Mouse (Mus musculus): ENCODE measurements around the gene Slc11a1. TPM values are rescaled to one million over a fixed set of nuclear protein-coding genes. Genes with fewer than 3 reads are reported as not detected.

Slc11a1 gene
- polyA plus RNA-seq, 1 experiment from 2014 or later = 4.5 TPM

- Histone ChIP-seq H3K27me3 (no peaks in the 10 kb centered on the region), H3K9me3 (no peaks in the 10 kb centered on the region), H3K36me3 (no peaks in the 10 kb centered on the region), H3K27ac (no peak overlapping the region), H3K4me1 (no peaks in the 10 kb centered on the region; the same call in 1 of the 2 replicates), H3K9ac (no peak overlapping the region), H3K4me3 (no peak overlapping the region), H3K4me2 (no peak overlapping the region)
- WGBS = 65% methylated on average over 5 of the region's 5 CpGs
- ATAC-seq (ENCODE audit: borderline replicate concordance, extremely low read depth, low FRiP score, low TSS enrichment) = no peak
Observed at GRCm38 (mm10) chr1:74380484-74380883, 5.5 kb downstream of the Slc11a1 start.

- Histone ChIP-seq H3K27ac (no peak overlapping the region), H3K4me1 (no peaks in the 10 kb centered on the region; the same call in 1 of the 2 replicates), H3K27me3 (no peaks in the 10 kb centered on the region), H3K9ac (no peak overlapping the region), H3K4me2 (no peak overlapping the region), H3K36me3 (no peaks in the 10 kb centered on the region), H3K9me3 (no peaks in the 10 kb centered on the region), H3K4me3 (no peak overlapping the region)
- no peak for ATAC-seq (ENCODE audit: borderline replicate concordance, extremely low read depth, low FRiP score, low TSS enrichment)
- 86% methylated on average over 10 of the region's 10 CpGs for WGBS
Observed at GRCm38 (mm10) chr1:74381588-74382021, 6.6 kb downstream of the Slc11a1 start.

DNA sequence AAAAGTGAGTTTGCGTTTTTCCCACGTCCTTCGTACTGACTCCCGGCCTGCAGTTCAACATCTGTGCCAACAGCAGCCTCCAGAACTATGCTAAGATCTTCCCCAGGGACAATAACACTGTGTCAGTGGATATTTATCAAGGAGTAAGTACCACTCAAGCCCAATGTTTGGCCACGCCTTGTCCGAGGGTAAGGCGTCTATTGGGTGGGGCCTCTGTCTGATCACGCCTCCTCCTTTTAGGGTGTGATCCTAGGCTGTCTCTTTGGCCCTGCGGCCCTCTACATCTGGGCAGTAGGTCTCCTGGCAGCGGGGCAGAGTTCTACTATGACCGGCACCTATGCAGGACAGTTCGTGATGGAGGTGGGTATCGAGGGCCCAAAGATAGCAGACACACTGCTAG is 8.4 kb downstream of the Slc11a1 start:
- no peak overlapping the region for H3K4me3 ChIP-seq
- H3K4me2 ChIP-seq = no peak overlapping the region
- no peak overlapping the region for H3K27ac ChIP-seq
- WGBS = 67% methylated on average over 13 of the region's 13 CpGs
- ATAC-seq (ENCODE audit: borderline replicate concordance, extremely low read depth, low FRiP score, low TSS enrichment) = no peak
- no peaks in the 10 kb centered on the region for H3K27me3 ChIP-seq
- no peak overlapping the region for H3K9ac ChIP-seq
- no peaks in the 10 kb centered on the region for H3K9me3 ChIP-seq
- no peaks in the 10 kb centered on the region for H3K36me3 ChIP-seq
- peaks cover 9% of the 10 kb centered on the region; the same call in 1 of the 2 replicates for H3K4me1 ChIP-seq

- no peak for ATAC-seq (ENCODE audit: borderline replicate concordance, extremely low read depth, low FRiP score, low TSS enrichment)
- WGBS = 79% methylated on average over 8 of the region's 8 CpGs
- Histone ChIP-seq H3K4me2 (no peak overlapping the region), H3K4me3 (no peak overlapping the region), H3K9ac (no peak overlapping the region), H3K27me3 (no peaks in the 10 kb centered on the region), H3K36me3 (no peaks in the 10 kb centered on the region), H3K9me3 (no peaks in the 10 kb centered on the region), H3K4me1 (peaks cover 13% of the 10 kb centered on the region), H3K27ac (no peak overlapping the region)
Observed at GRCm38 (mm10) chr1:74384525-74384924, 9.5 kb downstream of the Slc11a1 start.

DNA sequence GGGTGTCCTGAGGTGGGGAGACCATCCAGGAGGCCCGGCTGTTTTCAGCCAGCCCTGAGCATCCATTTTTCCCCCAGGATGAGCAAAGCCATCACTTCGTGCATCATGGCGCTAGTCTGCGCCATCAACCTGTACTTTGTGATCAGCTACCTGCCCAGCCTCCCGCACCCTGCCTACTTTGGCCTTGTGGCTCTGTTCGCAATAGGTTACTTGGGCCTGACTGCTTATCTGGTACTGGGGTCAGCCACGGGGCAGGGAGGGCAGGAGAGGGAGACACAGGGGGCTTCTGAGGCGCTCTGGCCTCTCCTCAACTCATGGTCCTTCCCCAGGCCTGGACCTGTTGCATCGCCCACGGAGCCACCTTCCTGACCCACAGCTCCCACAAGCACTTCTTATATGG is 10.1 kb downstream of the Slc11a1 start:
- Histone ChIP-seq H3K27ac (no peak overlapping the region), H3K4me1 (peaks cover 19% of the 10 kb centered on the region), H3K4me3 (no peak overlapping the region), H3K36me3 (no peaks in the 10 kb centered on the region), H3K9ac (no peak overlapping the region), H3K9me3 (no peaks in the 10 kb centered on the region), H3K27me3 (no peaks in the 10 kb centered on the region), H3K4me2 (no peak overlapping the region)
- 90% methylated on average over 10 of the region's 10 CpGs for WGBS
- ATAC-seq (ENCODE audit: borderline replicate concordance, extremely low read depth, low FRiP score, low TSS enrichment) = no peak

- Histone ChIP-seq H3K4me3 (no peak overlapping the region), H3K9me3 (no peaks in the 10 kb centered on the region), H3K36me3 (no peaks in the 10 kb centered on the region), H3K4me2 (no peak overlapping the region), H3K27ac (no peak overlapping the region), H3K4me1 (peaks cover 23% of the 10 kb centered on the region), H3K9ac (no peak overlapping the region), H3K27me3 (no peaks in the 10 kb centered on the region)
- WGBS = 74% methylated on average over 8 of the region's 8 CpGs
- no peak for ATAC-seq (ENCODE audit: borderline replicate concordance, extremely low read depth, low FRiP score, low TSS enrichment)
Observed at GRCm38 (mm10) chr1:74385531-74385930, 10.5 kb downstream of the Slc11a1 start.

- Histone ChIP-seq H3K4me3 (peak overlapping the region; percentile 55), H3K9me3 (no peaks in the 10 kb centered on the region), H3K4me2 (peak overlapping the region; percentile 65), H3K27ac (peak overlapping the region; percentile 99), H3K27me3 (no peaks in the 10 kb centered on the region), H3K36me3 (no peaks in the 10 kb centered on the region), H3K9ac (peak overlapping the region; percentile 61), H3K4me1 (peaks cover 28% of the 10 kb centered on the region)
- WGBS = 42% methylated on average over 7 of the region's 10 CpGs
- no peak for ATAC-seq (ENCODE audit: borderline replicate concordance, extremely low read depth, low FRiP score, low TSS enrichment)
Observed at GRCm38 (mm10) chr1:74386363-74386713, 11.3 kb downstream of the Slc11a1 start.

DNA sequence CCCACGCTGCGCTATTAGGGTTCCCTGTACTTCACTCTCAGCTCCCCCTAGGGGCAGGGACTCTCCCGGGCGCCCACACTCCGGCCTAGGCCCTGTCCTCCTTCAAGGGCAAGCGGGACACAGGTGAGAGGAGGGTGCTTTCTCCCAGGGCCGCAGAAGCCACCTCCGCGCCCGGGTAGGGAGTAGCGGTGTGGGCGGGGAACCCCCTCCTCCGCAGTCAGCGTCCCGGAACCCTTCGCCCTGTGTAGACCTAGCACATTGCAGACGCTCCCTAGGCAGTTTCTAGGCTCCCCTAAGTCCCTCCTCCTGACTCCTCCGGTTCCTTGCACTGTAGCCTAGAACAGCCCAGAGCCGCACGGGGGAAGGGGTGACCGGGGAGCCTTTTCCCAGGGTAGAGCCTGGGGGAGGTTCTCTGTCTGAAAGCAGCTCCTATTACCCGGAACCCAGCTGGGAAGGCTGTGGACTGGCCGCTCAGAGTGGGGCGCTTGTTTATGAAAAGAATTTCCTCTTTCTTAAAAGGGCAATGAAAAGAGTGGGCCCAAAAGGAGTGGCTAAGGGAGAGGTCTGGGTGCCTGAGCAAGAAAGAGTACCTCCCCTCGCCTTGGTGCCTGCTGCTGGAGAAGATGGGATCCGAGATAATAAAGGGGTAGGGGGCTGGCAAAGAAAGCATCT is 11.9 kb downstream of the Slc11a1 start:
- Histone ChIP-seq H3K4me1 (peaks cover 28% of the 10 kb centered on the region), H3K4me3 (peak overlapping the region; percentile 55), H3K36me3 (no peaks in the 10 kb centered on the region), H3K27ac (peak overlapping the region; percentile 99), H3K27me3 (no peaks in the 10 kb centered on the region), H3K9me3 (no peaks in the 10 kb centered on the region), H3K4me2 (peak overlapping the region; percentile 65), H3K9ac (peak overlapping the region; percentile 61)
- under 1% methylated on average over 26 of the region's 26 CpGs for WGBS
- peak; percentile 81 for ATAC-seq (ENCODE audit: borderline replicate concordance, extremely low read depth, low FRiP score, low TSS enrichment)

DNA sequence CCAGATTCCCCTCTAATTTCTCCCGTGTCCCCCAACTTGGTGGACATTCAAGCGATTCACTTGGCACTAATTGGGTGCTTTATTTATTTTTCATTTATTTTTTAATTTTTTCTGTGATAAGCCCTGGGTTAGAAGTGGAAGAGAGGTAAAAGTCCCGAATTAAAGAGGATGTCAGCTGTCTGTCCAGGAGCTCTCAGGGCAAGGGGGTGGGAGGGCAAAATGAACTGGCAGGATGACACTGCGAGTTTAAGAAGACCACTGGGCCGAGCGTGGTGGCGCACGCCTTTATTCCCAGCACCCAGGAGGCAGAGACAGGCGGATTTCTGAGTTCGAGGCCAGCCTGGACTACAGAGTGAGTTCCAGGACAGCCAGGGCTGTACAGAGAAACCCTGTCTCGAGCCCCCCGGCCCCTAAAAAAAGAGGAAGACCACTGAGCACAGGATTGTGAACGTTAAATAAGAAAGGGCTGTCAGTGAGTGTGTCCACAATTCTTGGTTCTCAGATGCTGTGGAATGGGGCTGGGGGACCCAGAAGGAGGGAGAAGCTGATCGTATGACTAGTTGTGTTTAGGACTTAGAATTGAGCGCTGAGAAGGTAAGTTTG is 12.5 kb downstream of the Slc11a1 start:
- WGBS = 47% methylated on average over 15 of the region's 15 CpGs
- Histone ChIP-seq H3K9me3 (no peaks in the 10 kb centered on the region), H3K4me1 (peaks cover 28% of the 10 kb centered on the region), H3K27me3 (no peaks in the 10 kb centered on the region), H3K27ac (peak overlapping the region; percentile 99), H3K9ac (peak overlapping the region; percentile 61; the same call in 1 of the 2 replicates), H3K4me3 (peak overlapping the region; percentile 55), H3K4me2 (peak overlapping the region; percentile 65), H3K36me3 (no peaks in the 10 kb centered on the region)
- ATAC-seq (ENCODE audit: borderline replicate concordance, extremely low read depth, low FRiP score, low TSS enrichment) = no peak

DNA sequence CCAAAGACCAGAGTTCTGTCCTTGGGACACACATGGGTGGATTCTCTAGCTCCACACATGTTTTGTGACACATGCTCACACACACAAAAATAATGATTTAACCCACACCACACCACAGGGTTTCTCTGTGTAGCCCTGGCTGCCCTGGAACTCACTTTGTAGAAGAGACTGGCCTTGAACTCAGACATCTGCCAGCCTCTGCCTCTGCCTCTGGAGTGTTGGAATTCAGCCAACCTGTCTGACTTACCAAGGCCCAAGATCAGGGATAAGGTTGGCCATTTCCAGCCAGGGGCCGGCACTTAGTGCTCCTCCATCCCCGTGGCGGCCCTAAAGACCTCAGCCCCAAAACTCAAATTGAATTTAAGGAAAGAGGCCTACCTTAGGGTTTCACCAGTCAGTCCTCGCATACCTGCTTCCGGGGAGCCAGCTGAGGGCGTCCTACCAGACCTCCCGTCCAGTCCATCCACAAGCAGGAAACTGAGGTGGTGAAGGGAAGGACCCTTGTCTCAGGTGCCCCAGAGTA is 13.5 kb downstream of the Slc11a1 start:
- Histone ChIP-seq H3K36me3 (peaks cover 1% of the 10 kb centered on the region; the same call in 1 of the 2 replicates), H3K4me1 (peaks cover 36% of the 10 kb centered on the region), H3K9me3 (no peaks in the 10 kb centered on the region), H3K4me2 (no peak overlapping the region), H3K27me3 (no peaks in the 10 kb centered on the region), H3K27ac (peak overlapping the region; percentile 26; the same call in 1 of the 2 replicates), H3K9ac (no peak overlapping the region), H3K4me3 (no peak overlapping the region)
- no peak for ATAC-seq (ENCODE audit: borderline replicate concordance, extremely low read depth, low FRiP score, low TSS enrichment)
- 74% methylated on average over 7 of the region's 7 CpGs for WGBS

DNA sequence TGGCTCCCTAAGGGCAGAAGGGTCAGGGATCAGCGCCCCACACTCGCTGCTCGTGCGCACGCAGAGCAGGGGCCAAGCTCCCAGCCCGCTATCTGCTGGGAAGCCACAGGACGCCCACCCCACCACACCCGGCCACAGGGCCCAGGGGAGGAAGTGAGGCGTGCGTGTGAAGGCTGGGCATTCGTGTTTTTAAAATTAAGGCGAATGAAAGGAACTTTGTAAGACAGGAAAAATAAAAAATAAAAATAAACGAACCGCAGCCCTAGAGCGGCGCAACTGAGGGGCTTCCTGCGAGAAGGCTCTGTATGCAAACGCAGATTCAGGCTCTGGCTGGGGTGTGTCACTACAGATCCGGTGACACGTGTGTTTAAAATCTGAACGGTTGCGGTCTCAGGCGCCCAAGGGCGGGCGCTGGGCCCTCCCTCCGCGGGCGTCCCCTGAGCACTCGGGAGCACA is 14.9 kb downstream of the Slc11a1 start:
- Histone ChIP-seq H3K4me2 (peak overlapping the region; percentile 86), H3K27me3 (no peaks in the 10 kb centered on the region), H3K4me3 (peak overlapping the region; percentile 97), H3K4me1 (peaks cover 43% of the 10 kb centered on the region), H3K9me3 (no peaks in the 10 kb centered on the region), H3K36me3 (peaks cover 15% of the 10 kb centered on the region), H3K27ac (peak overlapping the region; percentile 99), H3K9ac (peak overlapping the region; percentile 39)
- 4% methylated on average over 29 of the region's 29 CpGs for WGBS
- no peak for ATAC-seq (ENCODE audit: borderline replicate concordance, extremely low read depth, low FRiP score, low TSS enrichment)

DNA sequence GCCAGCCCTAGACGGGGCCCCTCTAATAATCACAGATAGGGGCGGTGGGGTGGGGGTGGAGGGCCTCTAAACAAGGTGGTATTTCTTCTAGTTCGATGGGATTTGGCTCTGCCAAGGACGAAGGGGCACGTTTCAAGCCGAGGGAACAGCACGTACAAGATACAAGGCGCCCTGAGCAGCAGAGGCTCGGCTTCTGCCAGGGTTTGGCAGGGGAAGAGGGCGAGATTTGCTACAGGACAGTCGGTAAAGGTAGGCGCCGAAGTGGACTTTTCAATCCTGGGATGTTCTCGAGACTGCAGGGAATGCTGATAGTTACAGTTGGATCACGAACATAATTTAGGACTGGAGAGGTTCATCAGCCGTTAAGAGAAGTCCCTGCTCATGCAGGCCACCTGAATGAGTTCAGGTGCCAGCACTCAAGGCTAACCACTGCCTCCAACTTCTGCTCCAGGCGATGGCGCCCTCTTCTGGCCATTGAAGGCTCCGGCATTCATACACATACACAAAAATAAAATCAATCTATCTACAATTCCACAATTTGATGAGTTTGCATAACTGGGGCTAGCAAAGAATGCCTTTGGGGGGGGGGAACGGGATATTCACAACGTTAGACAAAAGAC is 15.4 kb downstream of the Slc11a1 start:
- Histone ChIP-seq H3K9me3 (no peaks in the 10 kb centered on the region), H3K9ac (peak overlapping the region; percentile 39), H3K4me3 (peak overlapping the region; percentile 97), H3K4me2 (peak overlapping the region; percentile 86), H3K4me1 (peaks cover 46% of the 10 kb centered on the region), H3K36me3 (peaks cover 20% of the 10 kb centered on the region), H3K27me3 (no peaks in the 10 kb centered on the region), H3K27ac (peak overlapping the region; percentile 99)
- 3% methylated on average over 21 of the region's 21 CpGs for WGBS
- no peak for ATAC-seq (ENCODE audit: borderline replicate concordance, extremely low read depth, low FRiP score, low TSS enrichment)

Data from lung, embryonic 15.5 days (tissue).